Mouse (Mus musculus): ENCODE measurements around the gene Kif2c.

GRCm38 (mm10) chr4:117209592-117209991 is 27.2 kb upstream of the Kif2c start:
- TF ChIP-seq POLR2A (IDR thresholded peaks at IDR 0.05; ENCODE audit: borderline replicate concordance, extremely low read depth, insufficient read depth, insufficient read length, poor library complexity, severe bottlenecking) (no peak), CTCF (IDR thresholded peaks at IDR 0.05; ENCODE audit: borderline replicate concordance, extremely low read depth, insufficient read depth, insufficient read length) (no peak)

All from brain, embryonic 14.5 days (tissue).